Mouse (Mus musculus) E14TG2a.4 (cell line): Measurements from ENCODE around the gene Bcl7b.

Experiments used
- CTCF ChIP-seq: conservative IDR thresholded peaks from 2 replicates; pipeline ENCODE4 v1.5.1; 2014; ENCODE audit warnings: low read length
- NANOG ChIP-seq: IDR thresholded peaks from 2 replicates; pipeline ENCODE4 v1.6.1; 2014; ENCODE audit warnings: borderline replicate concordance, low read length, mixed read lengths
- POU5F1 ChIP-seq: IDR thresholded peaks from 2 replicates; pipeline ENCODE4 v1.6.1; 2014; ENCODE audit warnings: low read length, borderline replicate concordance

DNA sequence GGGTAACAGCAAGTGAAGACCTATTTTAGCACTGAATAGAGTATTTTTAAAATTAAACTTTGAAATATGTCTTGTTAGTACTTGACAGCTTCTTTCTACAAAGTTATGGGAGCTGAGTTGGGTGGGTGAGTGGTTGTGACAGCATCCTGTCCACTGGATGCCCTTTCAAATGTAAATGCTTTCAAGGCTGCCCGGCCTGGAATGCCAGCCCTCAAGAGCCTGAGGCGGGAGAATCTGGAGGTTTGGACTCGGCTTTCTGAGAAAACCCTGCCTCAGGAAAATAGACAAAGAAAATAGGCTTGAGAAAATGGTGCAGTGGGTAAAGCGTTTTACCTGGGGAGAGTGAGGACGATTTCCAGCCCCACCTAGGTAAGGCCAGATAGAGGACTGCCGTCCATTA, 13.7 kb downstream of the Bcl7b start:
- TF ChIP-seq CTCF (no peak), POU5F1 (no peak), NANOG (no peak)
